Mouse (Mus musculus) cerebellum, postnatal 10 days (tissue): ENCODE measurements around the gene Vmn1r73.

ENCODE experiments used
- DNase-seq, 2 experiments: peaks; one replicate each; pipeline ENCODE4 v3.0.0; 2021; ENCODE audit warnings: mixed read lengths in 2 of 2

The Vmn1r73 gene

GRCm38 (mm10) chr7:11729966-11730365 is at the start of gene Vmn1r73:
Gene Vmn1r73, plus strand, starts transcription at chr7:11730266.
- no peak for DNase-seq
